Mouse (Mus musculus) kidney, embryonic 15.5 days (tissue): ENCODE results near the gene Syn3. TPM values are rescaled to one million over a fixed set of nuclear protein-coding genes. Genes with fewer than 3 reads are reported as not detected.

ENCODE experiments used
- ATAC-seq: fragments of 200-750 bp; cut with Nextera tagmentation; replicated peaks from 2 replicates; pipeline ENCODE4 v1.8.0; 2017; ENCODE audit warnings: moderate TSS enrichment; ENCODE audit not compliant: low FRiP score
- H3K27ac ChIP-seq: fragments of 300-500 bp; sonication (generic); 2 replicates; pipeline ENCODE4 v1.5.1; 2015; ENCODE audit warnings: mild to moderate bottlenecking, inconsistent platforms
- H3K27me3 ChIP-seq: fragments of 300-500 bp; sonication (generic); 2 replicates; pipeline ENCODE4 v1.6.1; 2015; ENCODE audit warnings: inconsistent platforms
- H3K36me3 ChIP-seq: fragments of 300-500 bp; sonication (generic); 2 replicates; pipeline ENCODE4 v1.6.1; 2015; ENCODE audit warnings: inconsistent platforms
- H3K4me1 ChIP-seq: fragments of 300-500 bp; sonication (generic); 2 replicates; pipeline ENCODE4 v1.6.1; 2015; ENCODE audit warnings: inconsistent platforms
- H3K4me2 ChIP-seq: fragments of 300-500 bp; sonication (generic); 2 replicates; pipeline ENCODE4 v1.6.1; 2015; ENCODE audit warnings: moderate library complexity, mild to moderate bottlenecking, inconsistent platforms
- H3K4me3 ChIP-seq: fragments of 300-500 bp; sonication (generic); replicated peaks from 2 replicates; pipeline ENCODE4 v1.5.1; 2015; ENCODE audit warnings: mild to moderate bottlenecking, inconsistent platforms
- H3K9ac ChIP-seq: fragments of 300-500 bp; sonication (generic); 2 replicates; pipeline ENCODE4 v1.6.1; 2015; ENCODE audit warnings: mild to moderate bottlenecking, inconsistent platforms
- H3K9me3 ChIP-seq: fragments of 300-500 bp; sonication (generic); replicated peaks from 2 replicates; pipeline ENCODE4 v1.6.1; 2016; ENCODE audit warnings: inconsistent platforms
- WGBS: fragments of 180-500 bp; shearing (Covaris S2); methylation state at CpG from one replicate; pipeline ENCODE4 v1.1.7; 2015; ENCODE audit warnings: mixed read lengths; 5-methylcytosine and 5-hydroxymethylcytosine counted together
- polyA plus RNA-seq: library from polyadenylated mRNA; unstranded; fragments of >200 nt; fragmentation: Nextera tagmentation; extraction: Ambion mirVana; gene quantifications from 2 replicates; pipeline ENCODE4 v1.2.1, GENCODE M21; 2015

Gene Syn3
- polyA plus RNA-seq, 1 experiment from 2014 or later = 8.1 TPM

DNA sequence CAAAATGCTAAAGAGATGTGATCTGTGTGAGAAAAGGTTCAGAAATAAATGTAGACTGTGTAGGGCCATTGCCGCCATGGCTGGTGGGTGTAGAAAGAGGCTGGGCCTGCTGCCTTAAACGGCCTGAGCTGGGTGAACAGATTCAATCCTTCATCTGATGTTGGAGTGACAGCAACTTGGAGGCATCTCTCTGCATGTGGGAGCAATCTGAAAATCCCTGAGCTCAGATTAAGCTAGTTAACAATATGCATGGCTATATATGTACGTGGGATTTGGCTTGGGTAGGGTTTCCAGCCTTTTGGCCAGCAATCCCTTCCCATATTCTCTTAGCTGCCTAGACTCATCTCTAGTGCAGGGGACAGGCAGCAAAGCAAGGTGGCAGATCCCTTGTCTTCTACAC is 249.9 kb downstream of the Syn3 start:
- H3K27ac ChIP-seq = no peak overlapping the region
- no peaks in the 10 kb centered on the region for H3K9me3 ChIP-seq
- H3K9ac ChIP-seq = no peak overlapping the region
- H3K4me1 ChIP-seq = no peaks in the 10 kb centered on the region
- H3K4me2 ChIP-seq = no peak overlapping the region
- no peaks in the 10 kb centered on the region for H3K27me3 ChIP-seq
- no peak overlapping the region for H3K4me3 ChIP-seq
- no peaks in the 10 kb centered on the region for H3K36me3 ChIP-seq
- 87% methylated on average over 3 of the region's 3 CpGs for WGBS
- ATAC-seq = no peak

DNA sequence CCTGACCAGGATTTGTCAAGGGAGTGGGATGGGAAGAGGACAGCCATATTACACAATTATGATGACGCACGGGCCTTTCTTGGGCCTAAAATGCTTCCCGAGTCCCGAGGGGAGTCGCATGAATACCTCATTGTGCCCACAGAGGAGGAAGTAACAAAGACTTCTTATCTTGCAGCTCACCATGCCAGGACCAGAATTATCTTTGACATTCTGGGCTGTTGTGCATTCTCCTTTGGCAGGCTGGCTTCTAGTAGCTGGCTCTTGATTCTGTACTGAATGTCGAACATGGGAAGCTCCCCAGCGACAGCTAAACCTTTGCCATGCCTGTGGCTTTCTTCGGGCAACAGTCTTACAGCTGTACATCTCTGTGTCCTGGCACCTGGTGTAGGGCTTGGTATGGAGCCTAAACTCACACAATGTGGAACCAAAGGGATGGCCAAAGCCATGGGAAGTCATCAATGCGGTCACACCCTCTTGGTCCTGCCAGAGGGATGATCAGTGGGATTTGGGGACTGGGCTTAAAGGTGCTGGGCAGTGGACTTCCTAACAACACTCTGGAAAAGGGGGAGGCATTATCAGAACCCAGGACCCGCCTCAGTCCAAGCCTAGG is 250.5 kb downstream of the Syn3 start:
- H3K27me3 ChIP-seq = no peaks in the 10 kb centered on the region
- no peaks in the 10 kb centered on the region for H3K9me3 ChIP-seq
- no peaks in the 10 kb centered on the region for H3K36me3 ChIP-seq
- no peaks in the 10 kb centered on the region for H3K4me1 ChIP-seq
- H3K4me3 ChIP-seq = no peak overlapping the region
- H3K27ac ChIP-seq = no peak overlapping the region
- H3K4me2 ChIP-seq = no peak overlapping the region
- no peak overlapping the region for H3K9ac ChIP-seq
- WGBS = 91% methylated on average over 10 of the region's 10 CpGs
- no peak for ATAC-seq

DNA sequence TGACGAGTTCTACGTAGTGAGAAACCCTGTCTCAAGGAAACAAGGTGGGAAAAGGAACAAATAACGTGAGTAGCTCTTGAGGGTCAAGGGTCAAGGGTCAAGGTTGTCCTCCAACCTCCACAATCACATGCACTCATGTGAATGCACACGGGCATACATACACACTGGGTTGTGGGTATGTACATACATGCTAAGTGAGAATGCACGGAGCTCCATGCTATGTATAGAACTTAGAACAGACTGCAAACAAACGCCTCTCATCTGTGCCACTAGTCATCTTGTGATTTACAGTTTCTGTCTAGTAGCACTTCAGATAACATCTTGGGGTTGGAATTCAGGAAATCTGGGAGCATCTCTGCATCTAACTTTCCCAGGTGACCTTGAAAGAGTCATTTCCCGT is 253.3 kb downstream of the Syn3 start:
- ATAC-seq = no peak
- H3K27me3 ChIP-seq = no peaks in the 10 kb centered on the region
- no peak overlapping the region for H3K9ac ChIP-seq
- H3K36me3 ChIP-seq = no peaks in the 10 kb centered on the region
- no peak overlapping the region for H3K27ac ChIP-seq
- H3K9me3 ChIP-seq = no peaks in the 10 kb centered on the region
- no peak overlapping the region for H3K4me3 ChIP-seq
- 84% methylated on average over 7 of the region's 7 CpGs for WGBS
- H3K4me2 ChIP-seq = no peak overlapping the region
- H3K4me1 ChIP-seq = no peaks in the 10 kb centered on the region

DNA sequence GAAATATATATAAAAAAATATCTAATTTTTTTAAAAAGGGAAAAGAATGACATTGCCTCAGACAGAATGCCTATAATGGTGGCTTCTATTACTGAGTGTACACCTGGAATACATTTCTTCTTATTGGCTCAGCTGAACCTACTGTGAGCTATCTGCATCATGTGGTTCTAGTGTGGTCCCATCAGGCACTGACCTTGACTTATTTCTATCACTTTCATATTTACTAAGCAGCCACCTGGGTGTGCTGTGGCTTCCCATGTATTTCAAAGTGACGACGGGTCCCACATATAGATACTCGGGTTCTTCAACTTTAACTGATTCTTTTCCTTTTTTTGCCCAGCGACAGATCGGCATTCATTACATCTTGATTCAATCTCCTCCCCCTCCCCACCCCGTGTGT is 255.2 kb downstream of the Syn3 start:
- Histone ChIP-seq H3K9me3 (no peaks in the 10 kb centered on the region), H3K4me2 (no peak overlapping the region), H3K4me3 (no peak overlapping the region), H3K4me1 (no peaks in the 10 kb centered on the region), H3K36me3 (no peaks in the 10 kb centered on the region), H3K9ac (no peak overlapping the region), H3K27ac (no peak overlapping the region), H3K27me3 (no peaks in the 10 kb centered on the region)
- 88% methylated on average over 6 of the region's 6 CpGs for WGBS
- ATAC-seq = no peak

DNA sequence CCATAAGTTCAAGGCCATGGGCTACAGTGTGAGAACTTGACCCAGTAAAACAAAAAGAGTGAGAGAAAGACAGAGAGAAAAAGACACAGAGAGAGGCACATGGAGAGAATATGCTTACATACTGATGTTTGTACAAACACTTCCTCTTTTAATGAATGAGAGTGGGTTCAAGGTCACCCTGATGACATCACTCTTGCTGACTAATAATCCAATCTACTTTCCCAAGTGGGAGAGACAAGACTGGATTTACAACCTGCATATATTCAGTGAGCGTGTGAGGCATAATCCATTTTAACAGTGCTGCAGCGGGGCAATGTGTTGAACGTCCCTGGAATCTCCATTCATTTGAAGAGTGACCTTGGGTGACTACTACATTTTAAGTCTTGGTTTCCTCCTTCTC is 256.0 kb downstream of the Syn3 start:
- H3K36me3 ChIP-seq = no peaks in the 10 kb centered on the region
- no peak overlapping the region for H3K27ac ChIP-seq
- ATAC-seq = no peak
- no peaks in the 10 kb centered on the region for H3K27me3 ChIP-seq
- no peak overlapping the region for H3K4me2 ChIP-seq
- H3K4me3 ChIP-seq = no peak overlapping the region
- 68% methylated on average over 3 of the region's 3 CpGs for WGBS
- no peaks in the 10 kb centered on the region for H3K9me3 ChIP-seq
- H3K9ac ChIP-seq = no peak overlapping the region
- H3K4me1 ChIP-seq = no peaks in the 10 kb centered on the region

DNA sequence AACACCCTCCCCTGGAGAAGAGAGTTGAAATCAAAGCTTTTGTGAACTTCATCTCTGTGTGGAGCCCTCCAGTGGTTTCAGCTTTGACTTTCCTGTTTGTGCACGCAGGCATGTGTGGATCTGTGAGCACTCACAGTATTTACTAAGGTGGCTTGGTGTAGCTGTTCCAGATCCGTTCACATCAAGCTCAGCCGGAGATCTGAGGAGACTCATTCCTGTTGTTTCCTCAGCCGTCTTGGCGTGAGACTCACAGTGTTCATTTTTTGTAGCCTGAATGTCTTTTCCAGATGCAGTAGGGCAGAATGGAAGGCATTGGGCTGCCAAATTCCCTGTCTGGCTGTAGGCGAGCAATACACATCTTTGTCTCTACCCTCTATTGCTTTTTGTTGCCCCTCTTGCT is 268.7 kb downstream of the Syn3 start:
- no peak for ATAC-seq
- H3K9ac ChIP-seq = no peak overlapping the region

DNA sequence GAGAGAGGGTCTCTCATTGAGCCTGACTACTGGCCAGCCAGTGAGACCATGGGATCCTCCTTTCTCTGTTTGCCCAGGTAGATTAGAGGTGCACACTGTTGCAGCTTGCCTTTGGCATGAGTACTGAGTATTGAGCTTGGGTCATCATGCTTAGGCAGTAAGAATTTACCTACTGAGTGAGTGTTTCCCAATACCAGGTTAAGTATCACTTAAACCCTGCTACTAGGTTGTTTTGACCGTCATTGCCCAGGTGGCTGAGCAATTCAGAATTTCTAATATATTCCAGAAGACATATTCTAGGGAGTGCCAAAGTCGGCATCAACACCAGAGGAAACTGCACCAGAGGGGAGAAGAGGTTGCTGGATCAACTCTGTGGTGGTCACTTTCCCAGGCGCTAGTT is 273.2 kb downstream of the Syn3 start:
- no peaks in the 10 kb centered on the region for H3K9me3 ChIP-seq
- no peaks in the 10 kb centered on the region for H3K4me1 ChIP-seq
- no peaks in the 10 kb centered on the region for H3K27me3 ChIP-seq
- no peak for ATAC-seq
- H3K4me2 ChIP-seq = no peak overlapping the region
- H3K36me3 ChIP-seq = no peaks in the 10 kb centered on the region
- WGBS = 93% methylated on average over 3 of the region's 3 CpGs
- no peak overlapping the region for H3K27ac ChIP-seq
- H3K9ac ChIP-seq = no peak overlapping the region
- no peak overlapping the region for H3K4me3 ChIP-seq

More for the DNA sequence above, 268.7 kb downstream of the Syn3 start:
- 85% methylated on average over 6 of the region's 6 CpGs for WGBS
- no peaks in the 10 kb centered on the region for H3K9me3 ChIP-seq
- H3K36me3 ChIP-seq = no peaks in the 10 kb centered on the region
- H3K4me3 ChIP-seq = no peak overlapping the region
- H3K4me2 ChIP-seq = no peak overlapping the region
- H3K27me3 ChIP-seq = no peaks in the 10 kb centered on the region
- no peaks in the 10 kb centered on the region for H3K4me1 ChIP-seq
- no peak overlapping the region for H3K27ac ChIP-seq

DNA sequence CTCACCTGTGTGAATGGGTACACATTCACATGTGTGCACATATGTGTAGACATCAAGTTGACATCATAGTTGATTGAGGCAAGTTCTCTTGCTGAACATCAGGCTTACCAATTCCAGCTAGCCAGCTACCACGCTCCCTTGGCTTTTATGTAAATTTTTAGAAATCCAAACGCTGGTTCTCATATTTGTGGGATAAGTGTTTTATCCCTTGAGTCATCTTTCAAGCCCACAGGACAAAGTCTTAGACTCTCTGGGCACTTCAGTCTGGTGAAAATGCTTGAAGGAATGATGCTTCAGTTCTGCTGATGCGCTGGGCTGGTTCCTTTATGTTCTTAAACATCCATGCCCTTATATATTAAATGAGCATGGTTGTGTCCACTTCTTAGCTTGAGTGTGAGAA is 279.7 kb downstream of the Syn3 start:
- no peak for ATAC-seq
- 93% methylated on average over 3 of the region's 3 CpGs for WGBS
- H3K27ac ChIP-seq = no peak overlapping the region
- no peaks in the 10 kb centered on the region for H3K4me1 ChIP-seq
- no peak overlapping the region for H3K4me3 ChIP-seq
- H3K9me3 ChIP-seq = no peaks in the 10 kb centered on the region
- H3K4me2 ChIP-seq = no peak overlapping the region
- H3K27me3 ChIP-seq = no peaks in the 10 kb centered on the region
- H3K9ac ChIP-seq = no peak overlapping the region
- H3K36me3 ChIP-seq = no peaks in the 10 kb centered on the region

DNA sequence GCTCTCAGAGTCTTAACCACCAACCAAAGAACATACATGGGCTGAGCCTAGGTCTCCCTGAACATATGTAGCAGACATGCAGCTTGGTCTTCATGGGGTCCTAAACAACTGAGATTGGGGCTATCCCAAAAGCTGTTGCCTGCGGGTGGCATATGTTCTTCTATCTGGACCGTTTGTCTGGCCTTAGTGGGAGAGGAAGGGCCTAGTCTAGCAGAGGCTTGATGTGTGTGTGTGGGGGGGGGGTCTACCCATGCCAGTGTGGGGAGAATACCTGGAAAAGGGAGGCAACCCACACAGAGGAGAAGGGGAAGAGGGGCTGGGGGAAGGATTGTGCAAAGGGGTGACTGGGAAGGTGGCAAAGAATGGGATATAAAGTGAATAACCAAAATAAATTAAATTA is 281.9 kb downstream of the Syn3 start:
- Histone ChIP-seq H3K4me2 (no peak overlapping the region), H3K4me1 (no peaks in the 10 kb centered on the region), H3K9me3 (no peaks in the 10 kb centered on the region), H3K4me3 (no peak overlapping the region), H3K9ac (no peak overlapping the region), H3K27me3 (no peaks in the 10 kb centered on the region), H3K36me3 (no peaks in the 10 kb centered on the region), H3K27ac (no peak overlapping the region)
- 73% methylated on average over 2 of the region's 2 CpGs for WGBS
- no peak for ATAC-seq

DNA sequence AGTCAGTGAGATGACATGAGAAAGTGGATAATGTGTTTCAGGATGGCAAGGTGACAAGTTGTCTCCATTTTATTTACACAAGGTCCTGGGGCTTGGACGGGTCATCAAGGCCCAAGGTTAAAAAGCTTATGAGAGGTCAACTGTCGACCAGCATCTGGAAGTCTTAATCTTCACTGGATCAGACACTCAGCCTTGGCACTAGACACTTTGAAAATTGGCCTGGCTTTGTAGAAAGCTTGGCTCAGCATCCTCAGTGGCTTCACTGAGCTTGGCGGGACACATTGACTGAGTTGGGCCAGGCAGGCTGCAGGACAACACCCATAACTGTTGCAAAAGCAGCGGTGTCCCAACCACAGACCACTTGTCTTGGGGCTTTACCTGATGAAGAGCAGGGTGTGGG is 286.6 kb downstream of the Syn3 start:
- Histone ChIP-seq H3K9ac (no peak overlapping the region), H3K4me2 (no peak overlapping the region), H3K4me3 (no peak overlapping the region), H3K36me3 (no peaks in the 10 kb centered on the region), H3K9me3 (no peaks in the 10 kb centered on the region), H3K27me3 (no peaks in the 10 kb centered on the region), H3K27ac (no peak overlapping the region), H3K4me1 (no peaks in the 10 kb centered on the region)
- WGBS = 70% methylated on average over 4 of the region's 4 CpGs
- ATAC-seq = no peak

DNA sequence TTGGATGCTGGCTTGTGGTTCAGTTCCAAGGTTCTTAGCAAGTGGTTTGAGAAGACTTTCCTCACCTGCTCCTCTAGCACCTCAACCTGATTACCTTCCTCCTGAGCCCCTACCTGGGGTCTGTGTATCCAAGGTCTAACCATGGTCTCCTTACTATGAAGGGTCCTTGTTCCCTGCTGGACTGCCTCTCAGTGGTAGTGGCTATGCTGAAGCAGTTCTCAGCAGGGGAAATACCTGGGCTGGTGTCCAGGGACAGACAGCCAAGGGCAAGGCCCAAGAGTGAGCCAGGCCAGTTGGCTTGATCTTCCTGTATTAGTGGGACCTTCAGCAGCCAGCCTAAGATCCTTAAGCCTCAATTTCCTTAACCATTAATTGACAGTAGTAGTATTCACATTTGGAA is 294.8 kb downstream of the Syn3 start:
- H3K27ac ChIP-seq = no peak overlapping the region
- no peak overlapping the region for H3K4me3 ChIP-seq
- no peaks in the 10 kb centered on the region for H3K4me1 ChIP-seq
- ATAC-seq = no peak
- no peak overlapping the region for H3K9ac ChIP-seq
- no peaks in the 10 kb centered on the region for H3K36me3 ChIP-seq
- H3K4me2 ChIP-seq = no peak overlapping the region
- H3K27me3 ChIP-seq = no peaks in the 10 kb centered on the region
- H3K9me3 ChIP-seq = no peaks in the 10 kb centered on the region

DNA sequence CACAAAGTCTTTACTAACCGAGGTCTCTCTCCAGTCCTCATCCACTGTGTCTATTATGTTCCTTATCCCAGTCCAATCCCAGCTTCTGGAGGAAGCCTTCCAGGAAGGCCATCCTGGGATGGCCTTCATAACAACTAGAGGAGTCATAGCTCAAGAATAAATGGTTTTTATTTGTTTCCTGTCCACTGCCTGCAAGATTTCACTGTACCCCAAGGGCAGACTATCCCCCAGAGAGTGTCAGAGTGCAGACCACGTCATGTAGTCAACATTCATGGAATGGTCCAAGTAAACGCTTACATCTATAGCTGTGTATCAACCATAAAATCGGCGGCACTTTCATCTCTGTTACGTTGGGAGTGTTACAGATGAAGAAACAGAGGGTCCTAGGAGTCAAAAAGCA is 295.5 kb downstream of the Syn3 start:
- Histone ChIP-seq H3K4me1 (no peaks in the 10 kb centered on the region), H3K9ac (no peak overlapping the region), H3K27me3 (no peaks in the 10 kb centered on the region), H3K9me3 (no peaks in the 10 kb centered on the region), H3K36me3 (no peaks in the 10 kb centered on the region), H3K4me3 (no peak overlapping the region), H3K4me2 (no peak overlapping the region), H3K27ac (no peak overlapping the region)
- ATAC-seq = no peak
- WGBS = 78% methylated on average over 6 of the region's 6 CpGs

DNA sequence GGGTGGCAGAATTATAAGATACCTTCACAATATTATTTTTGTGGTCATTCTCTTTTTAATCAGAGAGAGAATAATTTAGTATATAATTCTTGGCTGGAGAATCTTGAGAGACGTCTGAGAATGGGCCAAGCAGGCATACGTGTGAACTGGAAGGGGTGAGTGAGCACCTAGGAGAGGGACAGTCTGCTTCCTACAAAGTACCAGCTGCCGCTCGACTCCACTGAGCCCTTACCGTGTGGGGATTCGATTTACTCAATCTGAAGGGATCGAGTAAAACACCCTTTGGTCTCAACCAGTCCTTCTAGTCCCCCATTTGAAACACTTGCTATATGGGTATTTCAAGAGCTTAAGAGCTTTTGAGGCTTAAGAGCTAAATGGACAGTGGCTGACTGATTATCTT is 296.9 kb downstream of the Syn3 start:
- no peaks in the 10 kb centered on the region for H3K4me1 ChIP-seq
- no peak overlapping the region for H3K9ac ChIP-seq
- no peaks in the 10 kb centered on the region for H3K9me3 ChIP-seq
- no peak overlapping the region for H3K27ac ChIP-seq
- ATAC-seq = no peak
- no peak overlapping the region for H3K4me3 ChIP-seq
- WGBS = 80% methylated on average over 7 of the region's 7 CpGs
- H3K4me2 ChIP-seq = no peak overlapping the region
- H3K36me3 ChIP-seq = no peaks in the 10 kb centered on the region
- no peaks in the 10 kb centered on the region for H3K27me3 ChIP-seq
